Mouse (Mus musculus): Measurements from ENCODE around the gene Lekr1. TPM values are rescaled to one million over a fixed set of nuclear protein-coding genes. Genes with fewer than 3 reads are reported as not detected.

The Lekr1 gene
- polyA plus RNA-seq, 1 experiment from 2014 or later = 7.2 TPM

DNA sequence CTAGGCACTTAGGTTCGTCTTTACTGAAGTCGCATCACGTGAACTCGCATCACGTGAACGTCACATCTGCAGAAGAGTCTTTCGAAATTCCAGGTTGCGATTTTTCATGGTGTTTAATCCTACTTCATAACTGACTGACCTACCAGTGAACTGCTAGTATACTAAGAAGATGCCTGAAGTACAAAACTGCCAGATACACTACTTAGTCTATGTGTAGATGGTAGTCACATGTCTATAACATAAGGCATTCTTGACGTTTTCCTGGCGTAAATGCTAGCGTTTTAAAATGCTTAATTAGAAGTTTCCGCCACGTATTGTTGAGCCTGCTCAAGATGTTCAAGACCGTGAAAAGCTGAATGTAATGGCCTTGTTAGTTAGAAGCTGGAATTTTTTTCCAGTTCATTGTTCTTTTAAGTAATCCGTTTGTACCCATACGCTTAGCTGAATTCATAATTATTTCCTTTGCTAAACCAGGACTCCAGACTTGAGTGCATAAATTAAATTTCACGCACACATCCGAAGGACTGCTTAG lies 7.9 kb upstream of the Lekr1 start:
- peak overlapping the region; percentile 84 for H3K9ac ChIP-seq
- peak overlapping the region; percentile 53 for H3K4me3 ChIP-seq
- peak overlapping the region; percentile 74; the same call in 1 of the 2 replicates for H3K27ac ChIP-seq
- WGBS = 23% methylated on average over 18 of the region's 18 CpGs
- peaks cover 4% of the 10 kb centered on the region; the same call in 1 of the 2 replicates for H3K27me3 ChIP-seq
- H3K36me3 ChIP-seq = no peaks in the 10 kb centered on the region
- H3K4me2 ChIP-seq = peak overlapping the region; percentile 97
- 0 out of 2 replicates have a peak, but pooled peaks cover 3% of the 10 kb centered on the region for H3K4me1 ChIP-seq (replicated peaks)
- ATAC-seq (replicated peaks; ENCODE audit: insufficient number of reproducible peaks, insufficient read depth, low FRiP score, low read depth) = no peak
- H3K9me3 ChIP-seq (replicated peaks) = no peaks in the 10 kb centered on the region

DNA sequence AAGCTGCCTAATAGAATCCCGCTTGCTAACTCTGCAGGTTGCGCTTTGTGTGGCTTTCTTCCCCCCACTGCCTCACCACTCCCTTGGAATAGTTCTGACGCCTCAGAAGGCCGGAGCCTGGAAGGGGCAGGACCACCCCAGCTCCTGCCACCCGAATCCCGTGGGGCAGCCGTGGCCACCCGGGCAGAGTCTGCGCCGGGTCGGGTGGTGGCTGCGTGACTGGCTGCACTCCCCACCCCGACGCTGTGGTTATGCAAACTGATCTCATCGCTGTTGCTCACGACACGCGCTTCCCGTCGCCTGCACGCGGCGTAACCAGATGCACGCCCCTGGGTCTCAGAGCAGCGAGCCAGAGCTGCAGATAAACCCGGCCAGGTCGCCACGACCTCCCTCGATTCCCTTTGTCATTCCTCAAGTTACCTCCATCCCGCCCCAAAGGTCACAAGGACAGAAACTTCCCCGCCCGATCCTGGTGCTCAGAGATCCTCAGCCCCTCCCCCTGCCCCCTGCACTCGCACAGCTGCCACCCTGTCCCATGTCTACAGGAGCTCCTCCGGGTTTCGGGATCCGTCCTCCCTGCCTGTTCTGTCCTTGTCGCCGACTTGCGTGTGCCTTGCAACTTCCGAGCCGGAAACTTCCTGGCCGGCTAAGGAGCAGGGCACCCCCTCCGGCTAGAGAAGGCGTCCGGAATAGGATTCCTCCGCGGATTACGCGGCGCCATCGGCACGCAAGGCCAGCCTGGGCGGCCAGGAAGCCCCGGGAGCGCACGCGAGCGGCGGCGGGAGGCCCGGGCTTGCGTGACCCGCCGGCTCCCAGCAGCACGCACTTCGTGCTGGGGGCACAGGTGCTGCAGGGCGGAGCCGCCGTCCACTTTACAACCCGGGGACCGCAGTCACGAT lies 7.1 kb upstream of the Lekr1 start:
- Histone ChIP-seq H3K4me3 (peak overlapping the region; percentile 53), H3K9ac (peak overlapping the region; percentile 84), H3K36me3 (no peaks in the 10 kb centered on the region), H3K4me1 (replicated peaks) (0 out of 2 replicates have a peak, but pooled peaks cover 3% of the 10 kb centered on the region), H3K9me3 (replicated peaks) (no peaks in the 10 kb centered on the region), H3K27me3 (peaks cover 4% of the 10 kb centered on the region; the same call in 1 of the 2 replicates), H3K27ac (peak overlapping the region; percentile 74), H3K4me2 (peak overlapping the region; percentile 97)
- ATAC-seq (replicated peaks; ENCODE audit: insufficient number of reproducible peaks, insufficient read depth, low FRiP score, low read depth) = peak; percentile 86
- under 1% methylated on average over 72 of the region's 72 CpGs for WGBS

DNA sequence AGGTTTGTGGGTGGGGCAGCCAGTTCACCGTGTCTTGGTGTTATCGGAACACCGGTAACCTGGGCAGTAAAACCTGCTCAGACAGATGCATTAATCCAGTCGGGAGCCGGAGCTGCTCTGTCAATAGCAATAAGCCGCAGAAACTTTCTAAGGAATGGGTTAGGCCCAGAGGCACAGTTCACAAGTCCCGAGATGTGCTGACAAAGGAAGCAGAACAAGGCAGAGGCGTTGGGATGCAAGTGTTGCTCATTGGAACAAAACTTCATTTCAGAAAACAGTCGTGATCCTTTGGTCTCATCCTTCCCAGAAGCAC lies 6.5 kb upstream of the Lekr1 start:
- H3K9ac ChIP-seq = peak overlapping the region; percentile 84
- H3K4me1 ChIP-seq (replicated peaks) = 0 out of 2 replicates have a peak, but pooled peaks cover 3% of the 10 kb centered on the region
- H3K9me3 ChIP-seq (replicated peaks) = no peaks in the 10 kb centered on the region
- H3K27ac ChIP-seq = peak overlapping the region; percentile 74
- 3% methylated on average over 9 of the region's 9 CpGs for WGBS
- ATAC-seq (replicated peaks; ENCODE audit: insufficient number of reproducible peaks, insufficient read depth, low FRiP score, low read depth) = no peak
- peaks cover 4% of the 10 kb centered on the region; the same call in 1 of the 2 replicates for H3K27me3 ChIP-seq
- peak overlapping the region; percentile 97 for H3K4me2 ChIP-seq
- no peaks in the 10 kb centered on the region for H3K36me3 ChIP-seq
- peak overlapping the region; percentile 53 for H3K4me3 ChIP-seq

DNA sequence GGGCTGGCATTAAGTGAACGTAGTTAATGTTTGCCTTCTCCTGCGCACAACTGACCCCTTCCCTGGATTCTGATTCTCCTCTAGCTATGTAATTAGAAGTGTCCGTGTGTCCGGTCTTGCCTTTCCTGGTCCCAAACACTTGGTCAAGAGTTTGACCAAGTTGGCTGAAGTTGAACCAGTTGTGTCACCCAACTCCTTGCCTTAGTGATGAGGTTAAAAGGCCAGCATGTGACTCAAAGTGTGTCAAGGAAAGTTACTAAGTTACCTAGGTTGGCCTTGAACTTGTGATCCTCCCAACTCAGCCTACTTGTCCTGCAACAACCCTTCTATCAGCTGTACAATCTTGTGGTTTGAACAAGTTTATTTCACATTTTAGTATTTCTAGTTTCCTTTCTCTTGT lies 5.7 kb upstream of the Lekr1 start:
- no peaks in the 10 kb centered on the region for H3K36me3 ChIP-seq
- no peaks in the 10 kb centered on the region for H3K9me3 ChIP-seq (replicated peaks)
- H3K4me2 ChIP-seq = no peak overlapping the region
- WGBS = 96% methylated on average over 4 of the region's 4 CpGs
- H3K27ac ChIP-seq = no peak overlapping the region
- peaks cover 4% of the 10 kb centered on the region; the same call in 1 of the 2 replicates for H3K27me3 ChIP-seq
- H3K9ac ChIP-seq = no peak overlapping the region
- no peak for ATAC-seq (replicated peaks; ENCODE audit: insufficient number of reproducible peaks, insufficient read depth, low FRiP score, low read depth)
- no peak overlapping the region for H3K4me3 ChIP-seq
- H3K4me1 ChIP-seq (replicated peaks) = 0 out of 2 replicates have a peak, but pooled peaks cover 3% of the 10 kb centered on the region

DNA sequence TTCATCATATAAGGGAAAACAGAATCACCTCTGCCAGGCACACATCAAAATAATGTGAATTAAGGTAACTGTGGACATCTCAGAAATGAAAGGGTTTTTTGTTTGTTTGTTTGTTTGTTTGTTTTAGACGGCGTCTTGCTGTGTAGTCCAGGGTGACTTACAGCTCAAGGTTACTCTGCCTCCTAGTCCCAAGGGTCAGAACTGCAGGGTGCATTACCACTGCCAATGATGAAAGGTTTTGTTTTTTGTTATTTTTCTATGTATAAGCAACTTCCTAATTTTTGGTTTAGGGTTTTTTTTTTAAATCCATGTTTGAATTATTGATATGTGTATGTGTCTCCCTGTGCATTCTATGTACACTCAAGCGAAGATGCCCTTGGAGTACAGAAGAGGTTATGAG lies 4.3 kb upstream of the Lekr1 start:
- 72% methylated on average over 3 of the region's 3 CpGs for WGBS
- no peak for ATAC-seq (replicated peaks; ENCODE audit: insufficient number of reproducible peaks, insufficient read depth, low FRiP score, low read depth)
- Histone ChIP-seq H3K27ac (no peak overlapping the region), H3K4me2 (no peak overlapping the region), H3K4me1 (replicated peaks) (peaks cover 7% of the 10 kb centered on the region; the same call in 1 of the 2 replicates), H3K9ac (no peak overlapping the region), H3K4me3 (no peak overlapping the region), H3K9me3 (replicated peaks) (no peaks in the 10 kb centered on the region), H3K27me3 (peaks cover 2% of the 10 kb centered on the region; the same call in 1 of the 2 replicates), H3K36me3 (no peaks in the 10 kb centered on the region)

DNA sequence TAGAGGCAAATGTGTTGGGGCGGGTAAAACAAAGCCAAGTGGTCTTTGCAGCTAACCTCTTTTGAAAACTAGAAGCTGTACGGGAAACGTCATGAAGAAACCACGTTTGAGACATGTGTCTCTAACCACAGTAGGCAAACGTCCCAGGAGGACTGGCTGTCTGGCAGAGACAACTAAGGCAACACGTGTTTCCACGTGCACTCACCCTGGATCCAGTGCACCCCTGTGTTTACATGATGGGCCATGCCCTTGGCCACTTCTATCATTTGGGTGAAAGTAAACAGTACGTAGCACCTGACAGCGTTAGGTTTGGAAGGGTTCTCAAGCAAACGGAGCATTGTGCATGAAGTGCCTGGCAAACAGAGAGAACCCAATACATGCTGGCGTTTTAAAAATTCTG lies 2.9 kb upstream of the Lekr1 start:
- Histone ChIP-seq H3K4me2 (no peak overlapping the region), H3K9me3 (replicated peaks) (no peaks in the 10 kb centered on the region), H3K4me3 (no peak overlapping the region), H3K27ac (no peak overlapping the region), H3K27me3 (no peaks in the 10 kb centered on the region), H3K9ac (no peak overlapping the region), H3K4me1 (replicated peaks) (peaks cover 9% of the 10 kb centered on the region; the same call in 1 of the 2 replicates), H3K36me3 (no peaks in the 10 kb centered on the region)
- 55% methylated on average over 11 of the region's 11 CpGs for WGBS
- ATAC-seq (replicated peaks; ENCODE audit: insufficient number of reproducible peaks, insufficient read depth, low FRiP score, low read depth) = no peak

DNA sequence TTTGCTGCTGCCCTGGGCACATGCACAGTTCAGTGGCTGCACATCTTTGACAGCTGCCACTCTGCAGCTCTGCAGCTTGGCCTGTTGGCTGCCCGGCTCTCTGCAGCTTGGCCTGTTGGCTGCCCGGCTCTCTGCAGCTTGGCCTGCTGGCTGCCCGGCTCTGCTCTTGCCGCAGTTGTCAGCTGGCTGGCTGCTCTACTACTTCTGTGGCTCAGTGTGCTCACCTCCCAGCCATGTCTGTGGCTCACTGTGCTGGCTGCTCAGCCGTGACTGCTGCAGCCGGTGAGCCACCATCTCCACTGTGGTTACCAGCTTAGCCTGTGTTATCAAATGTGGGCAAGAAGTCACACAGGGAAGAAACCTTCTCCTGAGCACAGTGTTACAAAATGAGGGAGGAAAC lies 4.2 kb downstream of the Lekr1 start:
- no peak overlapping the region for H3K9ac ChIP-seq
- ATAC-seq (replicated peaks; ENCODE audit: insufficient number of reproducible peaks, insufficient read depth, low FRiP score, low read depth) = no peak
- H3K27ac ChIP-seq = no peak overlapping the region
- no peak overlapping the region for H3K4me2 ChIP-seq
- WGBS = 60% methylated on average over 6 of the region's 6 CpGs
- no peaks in the 10 kb centered on the region for H3K27me3 ChIP-seq
- H3K4me3 ChIP-seq = no peak overlapping the region
- no peaks in the 10 kb centered on the region for H3K36me3 ChIP-seq
- peaks cover 6% of the 10 kb centered on the region for H3K4me1 ChIP-seq (replicated peaks)
- no peaks in the 10 kb centered on the region for H3K9me3 ChIP-seq (replicated peaks)

DNA sequence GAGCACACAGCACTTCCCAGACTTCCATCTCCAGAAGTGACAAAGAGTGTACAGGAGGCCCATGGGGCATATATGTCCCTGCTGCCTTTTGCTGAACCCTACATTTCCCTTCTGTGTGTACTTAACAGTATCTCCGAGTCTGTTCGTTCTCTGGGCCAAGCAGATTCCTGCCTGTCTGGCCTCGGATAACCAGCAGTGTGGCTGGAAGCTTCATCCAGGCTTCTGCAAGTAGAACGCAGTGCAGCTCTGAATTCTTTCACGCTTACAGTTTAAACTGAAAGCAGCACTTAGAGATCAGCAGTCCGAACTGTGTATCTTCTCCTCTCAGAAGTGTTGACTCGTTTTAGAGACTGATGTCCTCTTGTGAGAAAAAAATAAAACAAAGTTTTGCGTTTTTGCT lies 7.7 kb downstream of the Lekr1 start:
- 0 out of 2 replicates have a peak, but pooled peaks have one; percentile 14 for ATAC-seq (replicated peaks; ENCODE audit: insufficient number of reproducible peaks, insufficient read depth, low FRiP score, low read depth)
- H3K36me3 ChIP-seq = no peaks in the 10 kb centered on the region
- H3K9ac ChIP-seq = 0 out of 2 replicates have a peak overlapping the region, but pooled peaks have one; percentile 6
- H3K4me1 ChIP-seq (replicated peaks) = no peaks in the 10 kb centered on the region; the same call in 1 of the 2 replicates
- peak overlapping the region; percentile 55 for H3K27ac ChIP-seq
- 11% methylated on average over 8 of the region's 8 CpGs for WGBS
- no peaks in the 10 kb centered on the region for H3K9me3 ChIP-seq (replicated peaks)
- no peaks in the 10 kb centered on the region for H3K27me3 ChIP-seq
- peak overlapping the region; percentile 27 for H3K4me2 ChIP-seq
- H3K4me3 ChIP-seq = no peak overlapping the region

DNA sequence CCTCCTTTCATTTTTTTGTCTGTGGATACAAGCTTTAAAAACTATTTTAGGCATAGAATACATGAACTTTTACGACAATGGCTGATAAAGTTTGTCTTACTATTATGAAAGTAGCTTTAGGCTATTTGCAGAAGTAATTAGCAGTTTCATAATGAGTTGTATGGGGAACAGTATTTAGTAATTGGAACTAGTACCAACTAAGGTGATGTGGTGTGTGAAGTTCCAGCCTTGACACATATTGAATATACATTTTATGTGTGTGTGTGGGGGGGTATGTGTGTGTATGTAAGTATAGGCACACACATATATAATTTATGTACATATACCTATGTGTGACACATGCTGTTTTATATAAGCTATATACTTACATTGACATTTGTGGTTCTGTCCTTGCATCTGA lies 14.6 kb downstream of the Lekr1 start:
- Histone ChIP-seq H3K4me3 (no peak overlapping the region), H3K4me2 (no peak overlapping the region), H3K4me1 (replicated peaks) (no peaks in the 10 kb centered on the region), H3K27me3 (no peaks in the 10 kb centered on the region), H3K27ac (no peak overlapping the region), H3K36me3 (no peaks in the 10 kb centered on the region), H3K9ac (no peak overlapping the region), H3K9me3 (replicated peaks) (no peaks in the 10 kb centered on the region)
- no peak for ATAC-seq (replicated peaks; ENCODE audit: insufficient number of reproducible peaks, insufficient read depth, low FRiP score, low read depth)
- 78% methylated on average over 1 of the region's 1 CpGs for WGBS

DNA sequence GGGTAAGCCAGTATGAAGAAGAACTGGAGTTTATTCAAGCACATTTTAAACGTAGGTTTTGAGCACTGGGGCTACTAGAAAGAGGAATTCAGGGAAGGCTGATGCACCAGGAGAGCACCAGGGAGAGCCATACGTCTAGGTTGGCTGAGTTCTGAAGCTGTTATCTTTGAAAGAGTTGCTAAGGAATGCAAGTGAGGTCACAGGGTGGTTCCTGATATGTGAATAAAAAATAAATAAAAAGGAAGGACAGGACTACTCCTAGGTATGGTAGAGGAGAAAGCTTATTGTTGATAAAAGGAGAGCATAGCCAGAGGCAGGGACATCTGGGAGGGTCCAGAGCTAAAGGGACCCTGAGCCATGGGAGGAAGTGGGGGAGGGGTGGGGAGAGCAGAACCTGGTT lies 23.7 kb downstream of the Lekr1 start:
- Histone ChIP-seq H3K27ac (no peak overlapping the region), H3K9ac (no peak overlapping the region), H3K36me3 (no peaks in the 10 kb centered on the region), H3K4me3 (no peak overlapping the region), H3K9me3 (replicated peaks) (no peaks in the 10 kb centered on the region), H3K4me1 (replicated peaks) (peaks cover 3% of the 10 kb centered on the region; the same call in 1 of the 2 replicates), H3K4me2 (no peak overlapping the region), H3K27me3 (no peaks in the 10 kb centered on the region)
- ATAC-seq (replicated peaks; ENCODE audit: insufficient number of reproducible peaks, insufficient read depth, low FRiP score, low read depth) = no peak
- WGBS = 20% methylated on average over 2 of the region's 2 CpGs

DNA sequence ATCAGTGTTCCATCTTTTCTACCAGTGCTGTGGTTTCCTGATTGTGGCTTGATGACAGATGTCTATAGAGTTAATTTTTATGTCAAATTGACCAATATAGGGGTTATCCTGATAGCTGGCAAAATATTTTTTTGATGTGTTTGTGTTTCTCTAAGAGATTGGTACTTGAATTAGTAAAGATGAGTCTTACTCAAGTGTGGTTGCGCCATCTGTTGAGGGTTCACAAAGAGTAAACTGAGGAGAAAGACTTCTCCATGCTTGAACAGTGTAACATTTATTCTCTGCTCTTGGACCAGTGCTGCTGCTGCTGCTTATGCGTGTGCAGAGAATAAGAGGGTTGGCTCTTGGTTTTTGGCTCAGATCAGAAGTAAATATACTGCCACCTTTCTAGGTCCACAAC lies 24.8 kb downstream of the Lekr1 start:
- H3K9ac ChIP-seq = no peak overlapping the region
- no peaks in the 10 kb centered on the region for H3K9me3 ChIP-seq (replicated peaks)
- no peak overlapping the region for H3K27ac ChIP-seq
- WGBS = 84% methylated on average over 2 of the region's 2 CpGs
- ATAC-seq (replicated peaks; ENCODE audit: insufficient number of reproducible peaks, insufficient read depth, low FRiP score, low read depth) = no peak
- H3K27me3 ChIP-seq = no peaks in the 10 kb centered on the region
- H3K36me3 ChIP-seq = no peaks in the 10 kb centered on the region
- H3K4me1 ChIP-seq (replicated peaks) = peaks cover 3% of the 10 kb centered on the region; the same call in 1 of the 2 replicates
- no peak overlapping the region for H3K4me3 ChIP-seq
- no peak overlapping the region for H3K4me2 ChIP-seq

All from heart, embryonic 15.5 days (tissue).